Mouse (Mus musculus): ENCODE results near the gene Shank1.
A peak's percentile ranks its signal among the peaks of the same experiment; 100 is the strongest.
"Not testable (repeated sequence)": the region's sequence is repeated elsewhere in the genome, so short reads cannot be mapped to it uniquely, and the experiment has no call there.

Gene Shank1

DNA sequence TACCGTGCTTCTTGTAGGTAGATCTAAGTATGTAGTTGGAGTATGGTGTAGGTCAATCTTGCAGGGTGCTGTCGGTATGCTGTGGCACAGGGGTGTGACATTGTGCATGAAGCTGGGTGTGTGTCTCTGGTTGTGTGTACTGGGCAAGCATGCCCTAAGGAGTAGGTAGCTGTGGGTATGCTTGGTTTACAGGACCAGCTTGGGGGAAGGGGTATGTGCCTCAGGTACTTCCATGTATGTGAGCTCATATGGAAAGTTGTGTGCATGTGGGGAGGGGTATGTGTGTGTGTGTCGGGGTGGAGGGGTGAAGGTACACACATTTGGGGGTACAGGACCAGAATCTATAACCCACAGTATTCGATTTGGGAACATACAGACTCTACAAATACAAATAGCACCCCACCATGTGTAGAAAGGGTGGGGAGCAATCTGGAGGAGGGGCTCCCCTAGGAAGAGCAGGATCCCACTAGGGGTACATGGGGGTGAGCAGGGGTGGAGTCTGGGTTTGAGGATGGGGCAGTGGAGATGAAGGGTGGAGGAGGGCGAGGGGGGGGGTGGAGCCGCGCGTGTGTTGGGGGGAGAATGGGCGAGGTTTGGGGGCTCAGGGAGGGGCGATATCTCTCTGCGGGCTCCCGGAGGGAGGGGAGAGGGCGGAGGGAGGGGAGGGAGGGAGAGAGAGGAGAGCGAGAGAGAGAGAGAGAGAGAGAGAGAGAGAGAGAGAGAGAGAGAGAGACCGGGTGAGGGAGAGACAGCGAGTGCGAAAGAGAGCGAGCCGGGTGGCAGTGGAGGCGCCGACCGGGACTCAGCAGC is at the start of gene Shank1:
Gene Shank1 (plus strand): TSS at position 779 of the 810 bp plus-strand sequence.
- no peak for DNase-seq (ENCODE audit: low spot score)

DNA sequence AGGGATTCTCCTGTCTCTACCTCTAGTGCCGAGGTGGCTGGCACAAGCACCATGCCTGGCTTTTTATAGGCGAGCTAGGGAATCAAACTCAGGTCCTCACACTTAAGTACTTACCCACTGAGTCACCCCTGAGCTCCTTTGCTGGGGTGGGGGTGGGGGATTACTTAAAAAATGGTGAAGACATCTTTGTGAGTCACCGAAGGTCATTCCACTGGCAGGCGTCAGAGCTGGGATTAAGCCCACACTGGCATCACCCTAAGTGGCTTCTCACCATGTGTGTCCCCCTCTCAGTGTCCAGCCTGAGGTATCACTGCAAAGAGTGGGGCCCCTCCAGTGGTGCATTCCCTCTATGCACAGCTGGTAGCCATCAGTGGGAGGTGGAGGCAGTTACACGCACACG is 49.6 kb upstream of the Shank1 start:
- DNase-seq (ENCODE audit: low spot score), result no peak

DNA sequence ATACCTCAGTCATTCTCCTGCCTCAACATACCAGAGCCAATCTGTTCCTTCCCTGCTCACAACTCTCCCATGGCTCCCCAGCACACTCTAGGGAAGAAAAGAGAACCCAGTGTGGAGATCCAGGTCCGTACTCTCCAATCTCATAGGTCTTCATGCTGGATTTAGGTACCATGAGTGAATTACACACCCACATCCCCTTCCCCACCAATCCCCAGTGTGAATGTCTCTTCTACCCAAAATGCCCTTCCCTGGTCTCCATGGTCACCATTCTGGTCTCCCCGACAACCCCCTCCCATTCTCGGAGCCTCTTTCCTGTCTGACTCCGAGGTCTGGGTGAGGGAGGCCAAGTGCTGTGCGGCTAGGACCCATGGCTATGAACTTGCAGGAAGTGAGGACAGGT is 48.9 kb upstream of the Shank1 start, which contains the start of gene Gm15517:
Gene Gm15517 (plus strand): TSS at position 301 of the 400 bp plus-strand sequence.
- no peak for DNase-seq (ENCODE audit: low spot score)

DNA sequence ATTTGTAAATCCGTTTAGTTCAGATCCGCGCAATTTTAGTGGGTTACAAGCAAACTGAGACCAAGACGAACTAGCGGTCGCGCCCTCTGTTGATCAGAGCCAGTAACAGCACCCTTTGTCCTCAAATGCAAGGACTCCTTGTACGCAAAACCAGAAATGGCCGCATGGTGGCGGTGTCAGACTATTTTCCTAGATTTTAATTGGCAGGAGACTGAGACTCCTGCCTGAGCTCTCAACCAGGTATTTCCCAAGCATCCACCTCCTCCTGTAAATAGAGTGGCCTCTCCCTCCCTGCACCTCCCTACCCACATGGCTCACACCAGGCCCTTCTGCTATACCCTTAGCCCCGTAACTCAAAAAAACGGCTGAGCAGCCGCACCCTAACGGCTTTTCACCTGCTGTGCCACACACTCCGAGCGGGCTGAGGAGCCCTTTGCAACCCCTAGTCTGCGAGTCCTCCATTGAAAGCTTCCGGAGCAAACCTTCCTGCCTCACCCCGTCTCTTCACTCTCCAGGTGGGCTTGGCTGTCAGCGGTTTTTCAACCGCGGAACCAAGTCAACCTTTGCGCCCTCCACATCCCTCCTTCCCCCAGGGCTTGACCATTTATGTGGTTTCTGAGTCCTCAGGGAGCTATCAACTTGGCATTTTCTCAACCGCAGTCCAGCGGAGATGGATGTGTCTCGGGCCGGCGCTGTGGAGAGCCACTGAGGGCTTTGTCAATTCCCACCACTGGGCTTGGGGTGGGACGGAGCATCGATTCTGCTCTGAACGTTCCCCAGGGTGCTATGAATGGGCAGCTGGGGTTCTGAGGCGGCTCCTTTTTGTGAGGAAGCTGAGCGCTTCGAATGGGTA is 47.0 kb upstream of the Shank1 start:
- DNase-seq (ENCODE audit: low spot score), result peak; percentile 96

DNA sequence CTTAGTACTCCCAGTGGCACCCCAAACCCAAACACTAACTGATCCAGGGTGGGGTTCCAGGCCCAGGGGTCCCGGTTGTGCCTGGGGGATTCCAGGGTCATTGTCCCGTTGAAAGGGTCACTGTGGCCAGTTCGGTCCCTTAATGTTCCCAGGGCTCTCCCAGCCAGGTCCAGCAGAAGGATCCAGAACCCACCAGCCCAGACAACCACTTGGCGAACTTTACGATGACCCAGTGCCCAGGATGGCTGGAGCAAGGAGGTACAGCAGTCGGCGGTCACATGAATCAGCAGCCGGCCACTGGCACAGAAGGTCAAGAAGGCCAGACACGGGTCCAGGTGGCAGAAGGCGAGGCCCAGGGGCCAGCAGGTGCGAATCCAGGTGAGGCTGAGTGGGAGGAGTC is 41.9 kb upstream of the Shank1 start:
- no peak for DNase-seq (ENCODE audit: low spot score)

DNA sequence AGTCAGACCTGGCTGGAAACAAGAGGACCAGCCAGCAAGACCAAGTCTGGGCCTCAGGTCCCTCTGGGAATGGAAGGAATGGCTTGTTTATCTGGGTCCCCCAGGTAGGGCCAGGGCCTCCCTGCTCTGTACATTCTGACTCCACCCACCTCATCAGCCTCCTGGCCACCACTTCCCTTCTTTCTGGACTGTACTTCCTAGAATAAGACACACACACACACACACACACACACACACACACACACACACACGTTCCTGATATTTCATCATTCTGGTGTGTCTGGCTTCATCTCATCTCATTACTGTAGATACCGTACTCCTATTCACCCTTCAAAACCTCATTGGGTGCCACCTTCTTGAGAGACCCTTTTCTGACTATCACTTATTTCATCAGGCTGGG is 40.7 kb upstream of the Shank1 start:
- DNase-seq (ENCODE audit: low spot score), result no peak

DNA sequence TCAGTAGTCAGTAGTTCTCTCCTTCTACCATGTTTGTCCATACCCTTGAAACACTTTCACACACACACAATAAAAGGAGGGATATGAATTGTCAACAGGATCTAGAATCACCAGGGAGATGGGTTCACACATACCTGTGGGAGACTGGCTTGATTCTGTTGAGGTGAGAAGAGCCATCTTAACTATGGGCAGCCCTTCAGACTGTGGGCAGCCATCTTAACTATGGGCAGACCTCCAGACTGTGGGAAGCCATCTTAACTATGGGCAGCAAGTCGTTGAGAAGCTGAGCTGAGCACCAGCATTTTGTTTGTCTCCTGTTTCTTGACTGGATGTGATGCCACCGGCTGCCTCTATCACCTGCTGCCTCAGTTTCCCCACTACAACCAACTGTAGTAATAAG is 38.7 kb upstream of the Shank1 start:
- DNase-seq (ENCODE audit: low spot score), result no peak

DNA sequence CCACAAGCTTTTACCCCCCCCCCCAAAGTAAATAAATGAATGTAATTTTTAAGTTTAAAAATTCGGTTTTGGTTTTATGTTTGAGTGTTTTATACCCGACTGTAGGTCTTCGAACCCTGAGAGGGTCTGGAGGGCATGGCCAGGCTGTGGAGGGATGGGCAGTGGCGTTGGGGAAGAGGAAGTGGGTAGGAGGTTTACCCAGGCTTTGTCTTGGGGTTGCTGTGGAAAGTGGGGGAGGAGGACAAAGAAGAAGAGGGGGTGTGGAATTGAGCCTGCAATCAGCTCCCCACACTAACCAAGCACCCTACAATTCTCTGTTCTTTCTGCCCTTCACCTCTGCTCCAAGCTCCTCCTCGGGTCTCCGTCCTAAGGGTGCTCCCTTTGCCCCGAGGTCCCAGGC is 37.5 kb upstream of the Shank1 start:
- DNase-seq (ENCODE audit: low spot score), result no peak

DNA sequence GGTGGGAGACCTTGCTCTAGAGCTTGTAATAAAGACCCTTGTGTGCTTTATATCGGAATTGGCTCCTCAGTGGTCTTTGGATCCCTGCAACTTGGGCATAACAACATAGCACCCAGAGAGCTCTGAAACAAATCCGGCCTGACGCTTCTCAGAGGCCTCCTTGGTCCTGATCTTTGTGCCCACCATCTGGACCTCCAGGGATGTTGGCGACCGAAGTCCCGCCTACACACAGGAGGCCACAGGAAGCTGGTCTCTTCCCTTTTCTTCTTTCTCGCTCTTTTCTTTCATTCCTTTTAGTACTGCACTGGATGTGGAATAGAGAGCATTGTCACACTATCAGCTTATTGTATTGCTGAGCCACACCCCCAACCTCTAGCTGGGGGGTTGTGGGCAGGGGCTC is 36.6 kb upstream of the Shank1 start:
- DNase-seq (ENCODE audit: low spot score), result no peak

DNA sequence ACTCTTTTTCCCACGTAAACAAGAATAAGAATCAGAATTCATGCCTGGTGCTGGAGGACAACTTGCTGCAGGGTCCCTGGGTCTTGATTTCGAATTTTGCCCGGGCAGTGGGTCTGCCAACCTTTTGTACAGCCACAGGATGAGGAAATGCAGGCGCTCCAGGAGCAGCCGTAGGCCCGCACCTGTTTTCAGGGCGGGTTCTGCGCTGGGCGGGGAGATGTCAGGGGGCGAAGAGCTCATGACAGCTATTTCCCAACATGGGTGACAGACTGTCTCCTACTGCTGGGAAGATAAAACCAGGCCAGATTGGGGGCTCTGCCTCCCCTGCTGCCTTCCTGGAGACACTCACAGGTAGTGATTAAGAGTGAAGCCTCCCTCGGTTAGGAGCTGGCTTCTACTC is 36.0 kb upstream of the Shank1 start:
- DNase-seq (ENCODE audit: low spot score), result no peak

DNA sequence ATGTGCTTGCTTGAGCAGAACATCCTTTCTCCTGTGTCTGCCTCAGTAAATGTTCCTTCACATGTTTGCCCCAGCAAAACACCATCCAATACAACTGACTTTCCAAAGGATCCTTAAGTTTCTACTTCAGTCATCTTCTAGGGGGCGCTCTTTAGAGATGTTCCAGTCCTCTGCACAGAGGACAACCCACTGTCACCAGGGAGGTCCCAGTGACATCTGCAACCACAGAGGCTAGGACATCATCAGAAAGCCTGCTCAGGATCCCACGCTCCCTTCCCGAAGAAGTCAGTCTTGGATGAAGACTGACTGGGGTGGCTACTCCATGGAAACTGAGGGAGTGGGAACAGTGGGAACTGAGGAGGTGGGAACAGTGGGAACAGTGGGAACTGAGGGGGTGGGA is 34.5 kb upstream of the Shank1 start:
- DNase-seq (ENCODE audit: low spot score), result no peak

DNA sequence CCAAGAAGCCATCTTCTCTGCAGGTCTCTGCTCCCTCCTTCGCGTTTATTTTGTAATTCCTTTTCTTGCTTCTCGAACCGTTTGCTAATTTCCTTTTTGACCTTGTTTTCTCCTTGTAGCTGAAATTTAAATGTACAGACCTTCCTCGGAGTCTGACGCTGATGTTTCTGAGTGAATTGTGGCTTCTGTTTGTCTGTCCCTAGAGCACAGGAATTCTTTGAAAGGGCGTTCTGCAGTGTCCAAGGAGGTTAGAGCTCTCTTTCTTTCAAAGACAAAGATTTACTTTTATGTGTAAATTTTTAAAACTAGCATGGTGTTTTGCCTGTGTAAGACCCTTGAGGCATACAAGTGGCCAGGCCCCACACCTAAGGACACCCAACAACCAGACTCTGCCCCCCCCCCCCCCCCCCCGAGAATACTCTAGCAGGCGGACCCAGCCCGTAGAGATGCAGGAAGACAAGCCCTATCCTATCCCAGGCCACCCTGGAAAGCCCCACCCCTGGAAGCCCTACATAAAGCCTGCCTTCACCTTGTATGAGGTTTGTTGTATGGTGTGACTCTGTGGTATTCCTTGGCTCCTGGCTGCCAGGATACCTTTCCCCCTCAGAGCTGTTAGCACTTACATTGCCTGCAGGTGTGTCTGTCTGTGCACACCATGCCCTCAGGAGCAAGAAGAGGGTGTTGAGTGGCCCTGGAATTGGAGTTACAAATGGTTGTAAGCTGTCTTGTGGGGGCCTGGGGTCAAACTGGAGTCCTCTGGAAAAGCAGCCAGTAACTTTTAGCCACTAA is 33.4 kb upstream of the Shank1 start:
- no peak for DNase-seq (ENCODE audit: low spot score)

DNA sequence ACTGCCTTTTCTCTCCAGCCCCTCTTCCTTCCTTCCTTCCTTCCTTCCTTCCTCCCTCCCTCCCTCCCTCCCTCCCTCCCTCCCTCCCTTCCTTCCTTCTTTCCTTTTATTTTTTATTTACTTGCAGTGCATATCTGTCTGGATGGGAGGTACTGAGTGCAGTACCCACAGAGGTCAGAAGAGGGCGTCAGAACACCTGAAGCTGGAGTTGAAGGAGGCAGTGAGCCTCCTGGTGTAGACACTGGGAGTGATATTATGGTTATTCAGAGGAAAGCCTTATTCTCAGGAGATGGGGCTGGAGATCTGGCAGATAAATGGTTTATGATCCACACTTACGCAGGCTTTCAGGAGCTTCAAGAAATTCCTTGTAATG is 32.8 kb upstream of the Shank1 start:
- no peak for DNase-seq (ENCODE audit: low spot score)

DNA sequence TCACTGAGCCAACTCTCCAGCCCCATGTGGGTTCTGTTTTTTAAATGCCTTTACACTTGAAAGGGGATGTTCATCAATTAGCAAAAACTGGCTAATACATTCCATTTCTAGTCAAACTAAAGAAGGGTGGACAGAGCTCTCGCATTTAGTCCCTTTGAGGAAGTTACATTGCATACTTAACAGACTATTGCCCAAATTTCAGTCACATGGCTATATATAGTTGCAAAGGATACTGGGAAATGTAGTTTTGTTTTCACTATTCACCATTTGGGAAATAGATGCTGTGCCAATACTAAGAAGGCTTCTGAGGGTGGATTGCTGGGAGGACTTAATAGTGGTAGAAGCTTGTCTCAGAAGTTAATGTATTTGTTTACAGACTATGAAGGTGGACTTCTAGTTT is 29.1 kb upstream of the Shank1 start:
- no peak for DNase-seq (ENCODE audit: low spot score)

DNA sequence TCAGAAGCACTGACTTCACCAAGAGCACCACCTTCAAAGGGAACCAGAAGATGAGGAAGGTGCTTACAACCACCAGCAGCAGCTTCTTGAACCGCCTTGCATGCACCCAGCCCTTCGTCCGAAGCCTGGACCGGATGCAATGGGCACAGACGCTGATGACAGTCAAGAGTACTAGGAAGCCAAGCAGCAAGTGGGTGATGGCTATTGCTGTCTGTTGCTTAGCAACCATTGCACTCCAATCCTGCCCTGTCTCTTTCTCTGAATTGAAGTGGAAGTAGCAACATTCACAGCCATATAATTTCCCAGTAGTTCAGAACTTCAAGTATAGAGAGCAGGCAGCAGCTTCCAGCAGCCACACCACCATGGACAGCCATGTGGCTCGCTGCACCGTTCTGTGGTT is 28.5 kb upstream of the Shank1 start:
- DNase-seq (ENCODE audit: low spot score), result no peak

DNA sequence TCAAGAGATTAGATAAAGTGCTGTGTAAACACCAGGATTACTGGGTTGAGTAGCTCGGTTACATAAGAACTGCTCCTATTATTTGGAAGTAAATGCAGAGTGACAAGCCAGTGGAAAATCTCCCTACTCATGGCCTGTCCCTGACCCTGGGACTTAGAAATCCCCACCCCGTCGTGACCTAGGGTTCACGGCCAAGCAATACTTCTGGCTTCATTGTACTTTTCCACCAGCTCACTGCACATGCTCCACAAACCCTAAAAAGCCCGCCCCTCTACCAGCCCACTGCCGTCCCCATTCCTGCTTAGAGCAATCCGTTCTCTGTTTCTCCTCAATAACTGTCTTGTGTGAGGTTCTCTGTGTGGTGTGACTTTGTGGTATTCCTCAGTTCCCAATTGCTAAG is 22.3 kb upstream of the Shank1 start:
- no peak for DNase-seq (ENCODE audit: low spot score)

DNA sequence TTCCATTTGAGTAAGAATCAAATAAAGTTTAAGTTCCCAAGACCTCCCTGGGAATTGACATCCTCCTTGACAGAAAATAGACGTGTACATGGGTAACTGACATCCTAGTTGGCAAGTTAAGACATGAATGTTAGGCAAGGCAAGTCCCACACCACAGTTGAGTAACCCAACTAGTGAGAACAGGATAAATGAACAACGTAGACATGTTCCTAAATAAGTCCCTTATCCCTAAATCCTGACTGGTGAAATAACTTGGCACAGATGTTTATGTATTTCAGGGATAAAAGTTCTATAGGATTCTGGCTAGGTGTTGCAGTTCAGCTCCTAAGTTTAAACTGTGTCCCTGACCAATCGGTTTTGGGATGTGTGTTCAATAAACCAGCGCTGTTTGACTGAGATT is 19.1 kb upstream of the Shank1 start:
- no peak for DNase-seq (ENCODE audit: low spot score)

DNA sequence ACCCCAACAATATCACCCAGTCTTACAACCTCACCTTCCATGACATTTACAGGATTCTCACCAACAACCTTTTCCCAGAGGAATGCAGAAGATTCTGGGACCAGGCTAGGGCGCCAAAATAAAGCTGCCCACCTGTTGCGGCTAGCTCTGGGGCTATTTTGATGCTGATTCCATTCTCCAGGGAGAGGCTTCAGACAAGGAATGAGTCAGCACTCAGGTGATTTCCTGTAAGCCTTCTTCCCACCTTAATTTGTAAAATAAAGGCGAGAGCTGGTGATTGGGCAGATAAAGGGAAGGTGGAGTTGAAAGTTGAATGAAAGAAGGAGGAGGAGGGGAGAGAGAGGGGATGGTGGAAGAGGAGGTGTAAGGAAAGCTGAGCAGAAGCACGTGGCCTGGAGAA is 18.6 kb upstream of the Shank1 start:
- DNase-seq (ENCODE audit: low spot score), result no peak

DNA sequence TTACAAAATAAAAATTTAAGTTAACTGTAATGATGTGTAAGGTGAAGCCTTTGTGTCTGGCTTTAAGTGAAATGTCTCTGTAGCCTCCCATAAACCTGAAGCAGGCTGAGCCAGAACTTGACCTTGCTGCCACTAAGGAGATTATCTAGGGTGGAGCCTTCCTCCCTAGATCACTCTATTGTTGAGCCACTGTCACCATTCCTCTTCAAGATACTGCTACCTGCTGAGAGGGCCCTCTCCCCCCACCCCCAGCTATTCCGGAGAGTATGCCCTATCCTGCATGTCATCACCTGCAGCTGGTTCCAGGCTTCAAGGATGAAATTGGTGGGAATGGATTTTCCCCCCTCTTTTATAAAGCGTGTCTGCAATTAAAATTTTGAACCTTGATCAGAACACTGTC is 12.6 kb upstream of the Shank1 start:
- DNase-seq (ENCODE audit: low spot score), result not testable (repeated sequence)

DNA sequence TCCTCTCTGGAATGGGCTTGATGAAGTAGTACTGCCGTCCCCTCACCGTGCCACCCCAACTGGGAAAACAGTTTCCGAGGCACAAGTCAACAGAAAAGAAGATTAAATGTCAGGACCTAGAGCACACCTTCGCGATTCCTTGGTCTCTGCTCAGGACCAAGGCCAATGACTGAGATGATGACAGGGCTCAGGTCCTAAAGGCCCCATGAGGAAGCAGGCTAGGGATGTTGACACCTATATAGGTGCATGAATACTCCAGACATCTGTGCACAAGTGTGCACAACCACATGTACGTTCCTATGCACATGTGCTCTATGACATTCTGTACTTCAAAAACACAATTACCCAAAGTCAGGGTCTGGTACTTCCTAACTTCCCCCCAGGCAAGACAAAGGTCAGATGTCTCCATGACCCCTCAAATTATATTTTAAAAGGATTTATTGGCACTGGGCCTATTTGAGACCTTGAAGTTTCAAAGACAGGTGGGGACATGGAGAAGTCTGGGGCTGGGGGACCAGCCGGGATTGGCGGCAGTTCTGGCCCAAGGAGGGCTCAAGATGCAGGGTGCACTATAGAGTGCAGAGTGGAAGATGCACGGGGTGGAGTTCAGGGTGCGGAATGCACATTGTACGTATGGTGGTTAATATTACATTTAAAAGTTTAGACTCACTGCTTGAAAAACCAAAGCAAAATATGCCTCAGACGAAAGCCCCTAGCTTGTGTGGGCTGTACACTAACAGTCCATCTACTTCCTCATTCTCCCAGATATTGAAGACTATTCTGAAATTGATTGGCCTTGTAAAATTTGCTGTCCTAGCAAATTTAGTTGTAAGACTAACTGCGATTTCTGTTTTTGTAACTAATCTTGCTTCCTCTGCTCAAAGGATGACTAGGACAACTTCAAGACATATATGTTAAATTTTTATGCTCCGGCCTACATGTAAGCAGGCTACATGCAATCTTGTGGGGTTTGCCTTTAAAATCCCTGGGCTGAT is 6.4 kb upstream of the Shank1 start:
- no peak for DNase-seq (ENCODE audit: low spot score)

DNA sequence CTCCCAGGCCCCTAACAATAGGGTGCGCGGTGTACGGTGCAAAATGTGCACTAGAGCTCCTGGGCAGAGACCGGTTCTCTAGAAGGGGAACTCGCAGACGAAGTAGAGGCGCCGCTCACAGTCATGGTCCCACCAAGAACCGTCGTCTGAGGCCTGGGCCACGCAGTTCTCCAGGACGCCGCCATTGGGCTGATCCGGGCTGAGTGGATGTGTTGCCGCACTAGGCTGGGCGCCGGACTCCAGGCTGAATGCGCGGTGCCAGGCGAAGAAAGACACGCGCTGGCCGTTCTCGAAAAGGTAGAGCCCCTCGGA is 5.6 kb upstream of the Shank1 start:
- DNase-seq (ENCODE audit: low spot score), result no peak
